Mouse (Mus musculus): ENCODE measurements at regions not wholly inside any gene's neighbourhood (a gene's known extent, or its start where the extent isn't known, plus 50 kb on each side); places are given as distances from the start of the nearest gene placed in this dataset.

DNA sequence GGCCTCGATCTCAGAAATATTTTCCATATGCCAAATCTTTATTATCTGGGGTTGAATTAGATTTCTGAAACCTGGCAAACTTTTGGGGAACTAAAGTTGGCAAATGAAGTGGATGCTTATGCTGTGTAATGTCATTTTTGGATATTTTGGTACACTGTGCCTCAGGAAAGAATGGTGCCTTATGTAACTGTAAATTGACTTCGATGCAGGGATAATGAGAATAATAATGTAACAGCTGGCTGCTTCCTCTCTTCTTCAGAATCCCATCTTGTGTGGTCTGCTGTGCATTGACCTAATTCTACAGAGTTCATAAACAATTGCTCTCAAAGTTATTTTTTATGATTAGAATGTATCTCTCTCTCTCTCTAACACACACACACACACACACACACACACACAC lies 545.6 kb downstream of the Tfap2b start:
- no peak for ATAC-seq (replicated peaks in 1 of 2; ENCODE audit: insufficient read depth in 1 of 2, low FRiP score in 2 of 2, low TSS enrichment in 1 of 2, low read depth in 1 of 2, poor library complexity in 2 of 2, severe bottlenecking in 2 of 2)

DNA sequence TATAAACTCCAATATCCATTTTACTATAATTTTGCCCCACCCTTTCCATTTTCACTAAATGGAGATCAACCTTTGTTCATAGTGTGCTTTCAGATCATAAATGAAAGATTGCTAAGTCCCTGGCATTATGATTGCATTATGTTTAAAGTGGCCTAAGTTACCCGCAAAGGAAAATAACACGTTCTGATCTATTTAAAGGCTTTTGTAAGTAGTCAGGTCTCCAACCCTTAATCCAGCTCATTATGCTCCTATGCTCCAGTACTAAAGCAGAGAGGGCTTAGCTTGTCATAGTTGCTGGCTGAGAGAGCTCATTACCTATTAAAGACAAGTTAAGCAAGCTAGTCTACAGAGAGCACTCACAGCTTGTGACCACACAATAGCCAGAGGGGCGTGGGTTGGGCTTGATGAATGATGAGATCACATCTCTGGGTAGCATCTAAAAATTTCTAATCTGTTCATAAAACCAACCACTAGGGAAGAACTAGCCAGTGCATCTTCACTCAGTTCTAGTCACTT lies 549.3 kb downstream of the Tfap2b start:
- ATAC-seq (replicated peaks in 1 of 2; ENCODE audit: insufficient read depth in 1 of 2, low FRiP score in 2 of 2, low TSS enrichment in 1 of 2, low read depth in 1 of 2, poor library complexity in 2 of 2, severe bottlenecking in 2 of 2) = no peak

DNA sequence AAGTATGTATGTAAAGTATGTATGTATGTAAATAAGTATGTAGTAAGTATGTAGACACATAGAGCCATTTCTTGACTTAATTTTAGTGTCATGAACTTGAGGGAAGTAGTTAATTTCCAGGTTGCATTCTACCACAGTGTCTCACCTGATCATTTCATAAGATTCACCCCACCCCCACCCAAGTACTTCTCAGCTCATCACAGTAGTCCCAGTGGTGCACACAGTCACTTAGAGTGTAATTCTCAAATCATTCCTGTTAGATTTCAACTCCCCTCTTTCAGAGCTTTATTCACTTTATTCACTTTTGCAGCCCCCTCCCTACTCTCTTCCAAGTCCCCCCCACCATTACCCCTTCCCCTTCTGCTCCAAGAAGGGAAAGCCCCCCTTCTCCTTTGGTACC lies 558.2 kb downstream of the Tfap2b start:
- ATAC-seq (replicated peaks in 1 of 2; ENCODE audit: insufficient read depth in 1 of 2, low FRiP score in 2 of 2, low TSS enrichment in 1 of 2, low read depth in 1 of 2, poor library complexity in 2 of 2, severe bottlenecking in 2 of 2) = no peak

DNA sequence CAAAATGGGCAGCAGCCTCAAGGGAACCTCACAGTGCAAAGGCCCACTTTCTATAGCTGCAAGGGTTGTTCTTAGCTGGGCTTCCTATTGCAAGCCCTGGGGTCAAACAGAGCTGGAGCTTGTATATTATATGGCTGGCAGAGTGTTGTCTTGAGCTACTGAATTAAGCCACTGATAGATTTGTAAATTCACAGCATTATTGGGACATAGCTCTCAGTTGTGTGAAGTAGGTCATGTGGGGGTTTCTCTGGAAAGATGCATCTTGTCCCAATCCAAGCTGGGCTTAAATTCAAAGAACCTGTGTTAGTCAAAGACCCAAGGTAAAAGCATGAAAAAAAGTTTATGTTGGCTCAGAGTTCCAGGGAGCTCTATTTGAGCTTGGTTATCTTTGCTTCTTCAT lies 563.6 kb downstream of the Tfap2b start:
- no peak for ATAC-seq (replicated peaks in 1 of 2; ENCODE audit: insufficient read depth in 1 of 2, low FRiP score in 2 of 2, low TSS enrichment in 1 of 2, low read depth in 1 of 2, poor library complexity in 2 of 2, severe bottlenecking in 2 of 2)

DNA sequence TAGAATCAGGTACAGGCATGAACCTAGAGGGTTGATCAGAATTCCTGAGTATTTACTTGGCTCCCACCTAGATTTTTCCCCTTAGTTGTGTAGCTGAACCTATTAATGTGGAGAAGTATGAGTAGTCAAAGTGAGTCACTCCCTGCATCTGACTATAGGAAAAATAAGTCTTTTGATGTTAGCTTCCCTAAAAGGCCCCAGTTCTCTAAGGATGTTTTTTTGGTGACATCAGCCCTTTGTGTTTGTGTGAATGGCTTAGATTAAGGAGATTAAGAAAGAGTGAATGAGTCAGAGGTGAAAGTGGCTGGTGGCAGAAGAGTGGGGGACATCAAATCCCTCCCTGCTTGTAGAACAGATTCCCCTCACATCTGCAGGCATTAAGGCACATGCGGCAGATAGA lies 565.8 kb downstream of the Tfap2b start:
- no peak for ATAC-seq (replicated peaks in 1 of 2; ENCODE audit: insufficient read depth in 1 of 2, low FRiP score in 2 of 2, low TSS enrichment in 1 of 2, low read depth in 1 of 2, poor library complexity in 2 of 2, severe bottlenecking in 2 of 2)

DNA sequence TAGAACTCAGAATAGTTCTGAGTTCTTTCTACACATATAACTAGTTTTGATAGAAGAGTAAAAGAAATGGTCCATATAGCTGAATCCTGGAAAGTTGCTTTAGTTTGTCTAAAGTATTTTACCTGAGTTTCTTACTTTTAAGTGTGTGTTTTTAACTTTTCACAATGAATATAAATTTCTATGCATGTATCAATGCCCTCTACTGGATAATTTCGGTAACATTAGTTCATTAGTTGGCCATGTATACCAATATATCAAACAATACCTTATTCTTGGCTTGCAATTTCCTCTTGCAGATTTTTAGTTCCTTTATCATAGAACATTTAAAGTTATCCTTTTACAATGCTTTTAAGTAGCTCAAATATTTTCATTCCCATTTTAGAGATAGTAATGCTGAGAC lies 568.8 kb downstream of the Tfap2b start:
- ATAC-seq (replicated peaks in 1 of 2; ENCODE audit: insufficient read depth in 1 of 2, low FRiP score in 2 of 2, low TSS enrichment in 1 of 2, low read depth in 1 of 2, poor library complexity in 2 of 2, severe bottlenecking in 2 of 2) = no peak

DNA sequence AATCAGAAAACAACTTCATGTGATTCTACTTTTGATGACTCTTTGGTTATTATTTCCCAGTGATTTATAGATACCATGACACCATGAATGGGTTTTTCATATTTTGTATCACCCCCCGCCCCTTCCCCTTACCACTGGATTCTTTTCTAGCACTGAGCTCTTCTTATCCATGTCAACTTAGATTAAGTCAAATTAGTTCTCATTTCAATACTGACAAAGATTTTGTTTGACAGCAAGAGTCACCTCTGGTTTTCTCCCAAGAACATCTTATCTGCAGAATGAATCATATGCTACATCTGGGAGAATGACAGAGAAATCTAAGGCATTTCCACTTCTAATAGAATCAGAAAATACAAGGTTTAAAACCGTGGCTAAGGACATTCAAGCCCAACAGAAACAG lies 578.3 kb downstream of the Tfap2b start:
- no peak for ATAC-seq (replicated peaks in 1 of 2; ENCODE audit: insufficient read depth in 1 of 2, low FRiP score in 2 of 2, low TSS enrichment in 1 of 2, low read depth in 1 of 2, poor library complexity in 2 of 2, severe bottlenecking in 2 of 2)

DNA sequence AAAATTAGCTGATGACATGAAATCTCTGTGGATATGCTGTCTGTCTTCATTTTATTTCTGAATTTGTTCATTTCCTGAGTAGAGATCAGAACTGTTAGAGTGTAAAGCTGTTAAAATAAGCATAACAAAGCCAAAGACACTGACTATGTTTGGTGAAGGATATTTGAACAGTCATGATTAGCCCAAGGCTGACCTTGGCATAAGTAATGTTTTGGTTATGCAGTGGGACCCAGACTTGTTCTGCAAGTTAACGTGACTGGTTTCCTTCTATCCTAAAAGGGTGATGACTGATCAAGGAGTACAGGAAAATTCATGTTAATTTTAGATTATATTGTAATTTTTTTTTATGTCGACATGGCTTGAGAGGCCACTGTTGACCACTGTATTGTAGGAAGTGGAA lies 585.4 kb downstream of the Tfap2b start:
- ATAC-seq (replicated peaks in 1 of 2; ENCODE audit: insufficient read depth in 1 of 2, low FRiP score in 2 of 2, low TSS enrichment in 1 of 2, low read depth in 1 of 2, poor library complexity in 2 of 2, severe bottlenecking in 2 of 2) = no peak

DNA sequence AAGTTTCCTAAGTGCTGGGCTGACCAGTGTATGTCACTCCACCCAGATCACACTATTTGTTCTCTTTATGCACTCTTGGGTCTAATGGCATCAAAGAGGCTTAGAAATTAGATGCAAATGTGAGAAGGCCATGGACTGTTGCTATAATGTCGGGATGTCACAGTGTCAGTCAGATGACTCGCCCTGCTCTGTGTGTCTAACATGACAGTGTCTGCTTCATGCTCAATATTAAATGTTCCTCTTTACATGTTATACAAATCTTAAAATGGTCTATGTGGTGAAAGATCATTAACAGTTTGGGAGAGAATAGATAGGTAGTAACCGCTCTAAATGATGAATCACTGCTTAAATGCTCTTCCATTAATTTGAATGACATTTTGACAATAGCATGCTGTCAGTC lies 617.2 kb downstream of the Tfap2b start:
- no peak for ATAC-seq (replicated peaks in 1 of 2; ENCODE audit: insufficient read depth in 1 of 2, low FRiP score in 2 of 2, low TSS enrichment in 1 of 2, low read depth in 1 of 2, poor library complexity in 2 of 2, severe bottlenecking in 2 of 2)

DNA sequence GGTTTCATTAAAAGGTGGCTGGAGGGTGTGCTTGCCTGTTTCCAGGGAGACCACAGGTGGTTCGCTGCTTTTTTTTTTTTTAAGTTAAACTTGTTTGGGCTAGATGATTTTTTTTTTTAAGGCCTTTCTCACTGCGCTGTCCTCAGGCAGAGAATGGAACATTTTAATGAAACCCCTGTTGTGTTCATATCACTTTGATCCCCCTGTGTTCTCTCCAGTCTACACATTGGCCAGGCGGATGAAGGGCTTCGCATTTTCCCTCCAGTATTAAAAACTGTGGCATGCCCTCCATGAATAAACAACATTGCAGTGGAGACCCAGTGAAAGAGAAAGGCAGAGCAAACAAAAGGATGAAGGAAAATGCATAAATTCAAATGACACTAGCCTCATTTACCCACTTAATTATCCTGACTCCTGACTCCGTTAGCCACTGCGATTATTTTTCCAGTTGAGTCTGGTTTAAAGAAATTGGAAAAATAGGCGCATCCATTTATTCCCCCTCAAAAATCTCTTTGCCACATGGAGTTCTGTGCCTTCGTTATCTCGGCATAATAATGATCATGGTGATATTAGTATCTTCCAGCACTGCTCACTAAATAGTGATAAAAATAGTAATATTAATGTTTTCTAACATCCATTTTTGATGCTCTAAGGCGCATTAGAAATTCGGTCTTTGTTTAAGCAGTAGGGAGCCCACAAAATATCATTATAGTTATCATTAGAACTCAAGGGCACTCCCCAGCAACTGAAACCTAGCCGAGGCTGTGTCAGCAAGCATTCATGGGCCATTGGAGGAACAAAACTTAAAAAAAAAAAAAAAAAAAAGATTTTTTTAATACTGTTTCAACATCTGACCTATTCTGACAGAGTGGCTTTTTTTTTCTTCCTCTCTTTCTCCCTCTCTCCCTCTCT lies 618.0 kb downstream of the Tfap2b start:
- no peak for ATAC-seq (replicated peaks in 1 of 2; ENCODE audit: insufficient read depth in 1 of 2, low FRiP score in 2 of 2, low TSS enrichment in 1 of 2, low read depth in 1 of 2, poor library complexity in 2 of 2, severe bottlenecking in 2 of 2)

DNA sequence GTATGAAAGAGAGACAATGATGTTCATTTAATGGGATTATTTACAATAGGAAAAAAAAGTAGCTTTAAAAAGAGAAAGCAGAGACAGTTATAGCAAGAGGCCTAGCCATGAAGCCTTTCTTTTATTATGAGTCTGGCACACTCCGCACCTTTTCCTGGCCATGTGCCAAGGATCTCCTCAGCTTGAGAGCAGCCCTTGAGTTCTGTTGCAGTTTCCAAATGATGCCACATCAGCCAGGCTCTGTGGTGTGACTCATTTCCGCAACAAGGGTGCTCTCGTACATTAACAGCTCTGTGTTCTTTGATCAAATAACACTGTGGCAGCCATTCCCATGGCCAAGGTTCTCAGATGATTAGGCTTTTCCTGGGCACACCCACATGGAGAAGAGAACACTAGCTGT lies 641.2 kb downstream of the Tfap2b start:
- ATAC-seq (replicated peaks in 1 of 2; ENCODE audit: insufficient read depth in 1 of 2, low FRiP score in 2 of 2, low TSS enrichment in 1 of 2, low read depth in 1 of 2, poor library complexity in 2 of 2, severe bottlenecking in 2 of 2) = no peak

DNA sequence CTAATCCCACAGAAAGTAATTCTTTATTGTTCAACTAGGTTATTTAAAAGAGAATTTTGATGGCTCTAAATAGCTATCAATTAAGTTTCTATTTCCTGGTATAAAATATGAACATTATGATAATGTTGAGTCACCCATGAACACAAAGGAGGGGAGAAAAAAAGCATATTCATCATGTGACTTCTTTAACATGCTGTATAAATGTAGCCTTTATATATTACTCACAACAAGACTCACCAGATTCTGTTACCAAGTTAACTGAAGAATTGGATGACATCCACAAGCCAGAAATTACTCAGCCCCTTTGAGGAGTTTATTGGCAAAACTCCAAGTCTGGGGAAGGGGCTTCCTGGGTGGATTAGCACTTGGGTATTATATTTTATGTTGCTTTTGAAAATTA lies 648.5 kb downstream of the Tfap2b start:
- ATAC-seq (replicated peaks in 1 of 2; ENCODE audit: insufficient read depth in 1 of 2, low FRiP score in 2 of 2, low TSS enrichment in 1 of 2, low read depth in 1 of 2, poor library complexity in 2 of 2, severe bottlenecking in 2 of 2) = no peak

DNA sequence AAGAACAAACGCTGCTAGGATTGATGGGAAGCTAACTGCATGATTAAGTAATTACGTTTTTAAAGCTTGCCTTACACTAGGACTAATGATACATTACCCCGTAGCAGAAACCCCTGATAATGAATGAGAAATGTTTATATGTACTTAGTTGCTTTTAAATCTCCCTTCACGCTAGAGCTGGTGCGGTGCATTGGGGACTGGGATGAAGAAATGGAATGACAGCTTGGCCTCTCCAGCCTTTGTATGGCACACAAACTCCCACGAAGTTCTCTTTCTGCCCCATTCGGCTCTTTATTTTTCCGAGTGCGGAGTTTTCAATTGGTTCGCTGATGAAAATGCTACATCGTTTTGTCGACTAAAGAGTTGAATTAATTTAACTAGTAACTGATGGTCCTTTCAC lies 659.8 kb downstream of the Tfap2b start:
- ATAC-seq (replicated peaks in 1 of 2; ENCODE audit: insufficient read depth in 1 of 2, low FRiP score in 2 of 2, low TSS enrichment in 1 of 2, low read depth in 1 of 2, poor library complexity in 2 of 2, severe bottlenecking in 2 of 2) = no peak

DNA sequence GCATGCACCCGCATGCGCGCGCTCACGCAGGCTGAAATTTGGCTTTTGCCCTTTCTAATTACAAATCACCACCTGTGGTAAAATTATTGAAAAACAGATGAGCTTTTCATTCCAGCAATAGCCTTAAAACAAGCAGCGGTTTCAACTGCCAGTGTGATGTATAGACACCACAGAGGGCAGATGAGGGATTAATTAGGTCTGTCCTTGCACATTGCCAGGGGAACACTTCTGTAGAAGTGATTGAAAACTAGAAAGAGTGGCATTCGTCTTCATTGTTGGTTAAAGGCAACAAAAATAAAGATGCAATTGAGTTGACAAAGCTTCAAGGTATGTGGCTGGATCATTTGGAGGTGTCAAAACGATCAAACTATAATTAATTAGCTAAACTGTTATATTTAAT lies 672.5 kb downstream of the Tfap2b start:
- no peak for ATAC-seq (replicated peaks in 1 of 2; ENCODE audit: insufficient read depth in 1 of 2, low FRiP score in 2 of 2, low TSS enrichment in 1 of 2, low read depth in 1 of 2, poor library complexity in 2 of 2, severe bottlenecking in 2 of 2)

DNA sequence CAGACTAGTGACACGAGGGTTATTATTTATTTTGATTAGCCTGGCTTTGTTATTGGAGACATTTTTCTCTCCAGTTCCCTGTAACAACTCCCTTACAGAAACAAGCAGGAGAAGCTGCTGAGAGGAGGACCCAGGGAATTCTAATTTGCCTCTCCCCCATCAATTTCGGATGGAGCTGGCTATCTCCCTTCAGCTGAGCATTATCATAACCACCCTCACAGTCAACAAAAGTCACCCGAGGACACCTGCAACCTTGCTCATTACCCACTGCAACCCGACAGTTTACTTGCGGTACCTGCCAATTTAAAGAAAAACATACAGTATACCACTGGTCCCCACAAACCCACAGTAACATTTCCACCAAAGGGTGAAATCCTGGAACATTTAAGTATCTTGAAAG lies 690.7 kb downstream of the Tfap2b start:
- no peak for ATAC-seq (replicated peaks in 1 of 2; ENCODE audit: insufficient read depth in 1 of 2, low FRiP score in 2 of 2, low TSS enrichment in 1 of 2, low read depth in 1 of 2, poor library complexity in 2 of 2, severe bottlenecking in 2 of 2)

DNA sequence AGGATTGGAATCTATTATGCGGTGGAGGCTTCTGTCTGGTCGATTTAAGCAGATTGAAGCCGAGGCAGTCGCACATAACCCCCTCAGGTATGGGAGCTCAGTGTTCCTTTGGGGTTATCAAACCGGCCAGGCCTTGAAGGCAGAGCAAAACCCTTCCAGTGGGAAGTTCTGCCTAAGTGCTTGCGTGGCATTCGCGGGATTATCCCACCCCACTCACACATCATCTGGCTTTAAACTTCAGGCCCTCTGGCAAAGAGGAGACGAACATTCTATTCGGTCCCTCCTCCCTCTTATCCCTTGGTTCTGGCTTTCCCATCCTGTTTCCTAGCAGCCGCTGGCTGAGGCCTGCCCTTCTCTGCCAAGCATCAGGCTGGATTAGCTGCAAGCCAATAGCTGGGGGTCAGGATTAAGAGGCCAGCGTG lies 691.2 kb downstream of the Tfap2b start:
- ATAC-seq (replicated peaks in 1 of 2; ENCODE audit: insufficient read depth in 1 of 2, low FRiP score in 2 of 2, low TSS enrichment in 1 of 2, low read depth in 1 of 2, poor library complexity in 2 of 2, severe bottlenecking in 2 of 2) = no peak

DNA sequence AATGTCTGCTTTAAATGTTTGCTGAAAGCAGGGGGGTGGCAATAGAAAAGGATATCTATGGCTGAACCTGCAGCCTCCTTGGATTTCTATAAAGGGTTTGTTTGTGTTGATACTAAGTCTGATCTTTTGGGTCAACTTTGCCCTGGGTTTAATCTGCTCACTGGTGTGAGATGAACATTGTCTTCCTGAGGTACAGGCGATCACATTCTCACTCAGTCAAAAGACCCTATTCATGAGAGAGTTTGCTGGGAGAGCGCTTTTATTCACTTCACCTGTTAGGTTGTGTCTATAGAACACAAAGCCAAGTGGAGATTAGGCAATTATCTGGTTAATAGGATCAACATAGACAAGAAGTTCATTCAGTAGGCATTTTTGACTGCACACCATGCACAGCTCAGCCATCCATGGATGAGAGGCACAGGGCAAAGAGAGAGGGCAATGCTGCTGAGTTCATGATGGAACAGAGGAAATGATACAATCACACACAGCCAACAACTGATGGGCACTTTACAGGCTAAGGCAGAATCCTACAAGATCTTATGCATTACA lies 692.3 kb downstream of the Tfap2b start:
- no peak for ATAC-seq (replicated peaks in 1 of 2; ENCODE audit: insufficient read depth in 1 of 2, low FRiP score in 2 of 2, low TSS enrichment in 1 of 2, low read depth in 1 of 2, poor library complexity in 2 of 2, severe bottlenecking in 2 of 2)

DNA sequence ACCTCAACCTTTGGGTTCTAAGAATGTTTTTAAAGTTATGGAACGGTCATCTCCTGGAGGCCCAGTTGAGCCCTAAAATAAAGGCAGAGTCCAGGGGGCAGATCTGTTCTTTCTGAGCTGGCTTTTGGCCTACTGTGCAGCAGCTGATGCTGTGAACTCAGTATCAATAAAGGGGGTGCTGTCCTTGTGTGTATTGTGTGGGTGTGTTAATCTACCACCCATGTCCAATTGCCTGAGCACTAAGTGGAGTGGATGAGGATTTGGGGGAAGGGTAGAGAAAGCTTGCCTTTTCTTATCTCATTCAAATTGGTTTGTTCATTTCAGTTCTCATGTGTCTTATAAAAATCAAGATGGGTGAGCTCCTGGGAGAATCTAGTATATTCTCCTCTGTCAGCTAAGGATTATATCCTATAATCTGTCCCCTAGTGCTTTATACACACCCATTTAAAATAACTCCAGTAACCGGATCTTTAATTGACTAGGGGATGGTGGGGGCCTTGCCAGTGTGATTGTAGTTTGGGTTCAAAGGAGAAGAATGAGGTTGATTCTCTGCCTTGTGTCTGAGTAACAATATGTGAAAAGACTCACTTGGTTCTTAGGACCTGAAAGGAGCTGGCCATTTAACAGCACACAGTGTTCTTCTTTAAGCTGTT lies 703.6 kb downstream of the Tfap2b start:
- ATAC-seq (replicated peaks in 1 of 2; ENCODE audit: insufficient read depth in 1 of 2, low FRiP score in 2 of 2, low TSS enrichment in 1 of 2, low read depth in 1 of 2, poor library complexity in 2 of 2, severe bottlenecking in 2 of 2) = no peak
